Mouse (Mus musculus) liver, embryonic 16.5 days (tissue): ENCODE data around the gene Scamp5. TPM values are rescaled to one million over a fixed set of nuclear protein-coding genes. Genes with fewer than 3 reads are reported as not detected.

ENCODE experiments used
- ATAC-seq: fragments of 200-750 bp; cut with Nextera tagmentation; 2 replicates; pipeline ENCODE4 v1.8.0; 2017; ENCODE audit warnings: low read depth, mild to moderate bottlenecking, moderate number of reproducible peaks, moderate library complexity
- H3K27ac ChIP-seq: fragments of 300-500 bp; sonication (generic); 2 replicates; pipeline ENCODE4 v1.5.1; 2014; ENCODE audit warnings: mild to moderate bottlenecking, low read length
- H3K27me3 ChIP-seq: fragments of 300-500 bp; sonication (generic); 2 replicates; pipeline ENCODE4 v1.6.1; 2014; ENCODE audit warnings: low read depth, low read length, mixed read lengths; ENCODE audit not compliant: control insufficient read depth, insufficient read depth
- H3K36me3 ChIP-seq: fragments of 300-500 bp; sonication (generic); 2 replicates; pipeline ENCODE4 v1.6.1; 2014; ENCODE audit warnings: mild to moderate bottlenecking; ENCODE audit not compliant: control insufficient read depth, insufficient read depth
- H3K4me1 ChIP-seq: fragments of 300-500 bp; sonication (generic); 2 replicates; pipeline ENCODE4 v1.6.1; 2014; ENCODE audit warnings: low read depth, low read length, mixed read lengths; ENCODE audit not compliant: control insufficient read depth
- H3K4me2 ChIP-seq: fragments of 300-500 bp; sonication (generic); 2 replicates; pipeline ENCODE4 v1.6.1; 2014; ENCODE audit warnings: low read depth, low read length, mixed read lengths
- H3K4me3 ChIP-seq: fragments of 300-500 bp; sonication (generic); 2 replicates; pipeline ENCODE4 v1.5.1; 2014; ENCODE audit warnings: low read depth, mild to moderate bottlenecking, low read length
- H3K9ac ChIP-seq: fragments of 300-500 bp; sonication (generic); 2 replicates; pipeline ENCODE4 v1.6.1; 2014; ENCODE audit warnings: low read depth, low read length
- H3K9me3 ChIP-seq: fragments of 300-500 bp; sonication (generic); replicated peaks from 2 replicates; pipeline ENCODE4 v1.6.1; 2016; ENCODE audit warnings: low read length; ENCODE audit not compliant: control insufficient read depth
- WGBS: fragments of 180-500 bp; shearing (Covaris S2); extraction: QIAGEN DNeasy Blood & Tissue Kit; methylation state at CpG from one replicate; pipeline ENCODE4 v1.1.7; 2014; ENCODE audit not compliant: insufficient replicate concordance; 5-methylcytosine and 5-hydroxymethylcytosine counted together
- polyA plus RNA-seq: library from polyadenylated mRNA; unstranded; fragments of >200 nt; fragmentation: Nextera tagmentation; extraction: Ambion mirVana; gene quantifications from 2 replicates; pipeline ENCODE4 v1.2.1, GENCODE M21; 2015

Scamp5 gene
- polyA plus RNA-seq, 1 experiment from 2014 or later, result 7.8 TPM

GRCm38 (mm10) chr9:57467271-57467771, 539 bp downstream of the Scamp5 start:
- ATAC-seq, result 0 out of 2 replicates have a peak, but pooled peaks have one; percentile 33
- Histone ChIP-seq H3K4me2 (peak overlapping the region; percentile 65), H3K9ac (peak overlapping the region; percentile 52), H3K9me3 (no peaks in the 10 kb centered on the region), H3K4me3 (peak overlapping the region; percentile 65), H3K36me3 (no peaks in the 10 kb centered on the region), H3K27me3 (peaks cover 7% of the 10 kb centered on the region), H3K4me1 (peaks cover 5% of the 10 kb centered on the region), H3K27ac (no peak overlapping the region)
- 6% methylated on average over 18 of the region's 18 CpGs for WGBS

GRCm38 (mm10) chr9:57466101-57466500, 1.8 kb downstream of the Scamp5 start:
- Histone ChIP-seq H3K4me2 (no peak overlapping the region), H3K9ac (no peak overlapping the region), H3K27me3 (peaks cover 7% of the 10 kb centered on the region), H3K4me1 (peaks cover 5% of the 10 kb centered on the region), H3K9me3 (no peaks in the 10 kb centered on the region), H3K36me3 (no peaks in the 10 kb centered on the region), H3K27ac (no peak overlapping the region), H3K4me3 (no peak overlapping the region)
- WGBS, result 16% methylated on average over 3 of the region's 3 CpGs
- ATAC-seq, result peak; percentile 19; the same call in 1 of the 2 replicates

- Histone ChIP-seq H3K4me2 (no peak overlapping the region), H3K27me3 (peaks cover 7% of the 10 kb centered on the region), H3K36me3 (no peaks in the 10 kb centered on the region), H3K4me1 (peaks cover 5% of the 10 kb centered on the region), H3K9ac (no peak overlapping the region), H3K4me3 (no peak overlapping the region), H3K9me3 (no peaks in the 10 kb centered on the region), H3K27ac (no peak overlapping the region)
- 56% methylated on average over 6 of the region's 6 CpGs for WGBS
- ATAC-seq, result no peak
These were observed 5.0 kb downstream of the Scamp5 start for GRCm38 (mm10) chr9:57462866-57463265.

GRCm38 (mm10) chr9:57459707-57460106, 8.2 kb downstream of the Scamp5 start:
- H3K27me3 ChIP-seq, result no peaks in the 10 kb centered on the region
- H3K4me3 ChIP-seq, result no peak overlapping the region
- H3K9me3 ChIP-seq, result no peaks in the 10 kb centered on the region
- H3K4me2 ChIP-seq, result no peak overlapping the region
- no peak for ATAC-seq
- 83% methylated on average over 2 of the region's 2 CpGs for WGBS
- no peak overlapping the region for H3K27ac ChIP-seq
- H3K4me1 ChIP-seq, result no peaks in the 10 kb centered on the region
- no peaks in the 10 kb centered on the region for H3K36me3 ChIP-seq
- no peak overlapping the region for H3K9ac ChIP-seq

- no peak overlapping the region for H3K4me3 ChIP-seq
- 66% methylated on average over 4 of the region's 4 CpGs for WGBS
- no peaks in the 10 kb centered on the region for H3K27me3 ChIP-seq
- H3K4me1 ChIP-seq, result no peaks in the 10 kb centered on the region
- no peak overlapping the region for H3K27ac ChIP-seq
- H3K36me3 ChIP-seq, result no peaks in the 10 kb centered on the region
- no peak overlapping the region for H3K9ac ChIP-seq
- H3K4me2 ChIP-seq, result no peak overlapping the region
- ATAC-seq, result no peak
- no peaks in the 10 kb centered on the region for H3K9me3 ChIP-seq
These were observed 14.3 kb downstream of the Scamp5 start for GRCm38 (mm10) chr9:57453516-57453915.

GRCm38 (mm10) chr9:57452624-57453462, 15.0 kb downstream of the Scamp5 start:
- Histone ChIP-seq H3K9ac (no peak overlapping the region), H3K4me3 (no peak overlapping the region), H3K4me1 (no peaks in the 10 kb centered on the region), H3K27ac (no peak overlapping the region), H3K27me3 (no peaks in the 10 kb centered on the region), H3K4me2 (no peak overlapping the region), H3K9me3 (no peaks in the 10 kb centered on the region), H3K36me3 (no peaks in the 10 kb centered on the region)
- 53% methylated on average over 8 of the region's 8 CpGs for WGBS
- ATAC-seq, result no peak

GRCm38 (mm10) chr9:57449715-57450114, 18.1 kb downstream of the Scamp5 start:
- ATAC-seq, result no peak

GRCm38 (mm10) chr9:57440620-57441019, 27.2 kb downstream of the Scamp5 start:
- WGBS, result 85% methylated on average over 1 of the region's 1 CpGs
- no peak overlapping the region for H3K27ac ChIP-seq
- no peak for ATAC-seq
- no peak overlapping the region for H3K4me3 ChIP-seq
- H3K36me3 ChIP-seq, result peaks cover 2% of the 10 kb centered on the region; the same call in 1 of the 2 replicates
- peaks cover 9% of the 10 kb centered on the region for H3K4me1 ChIP-seq
- H3K4me2 ChIP-seq, result peak overlapping the region; percentile 70; the same call in 1 of the 2 replicates
- H3K9ac ChIP-seq, result no peak overlapping the region
- no peaks in the 10 kb centered on the region for H3K9me3 ChIP-seq
- no peaks in the 10 kb centered on the region for H3K27me3 ChIP-seq

More at GRCm38 (mm10) chr9:57449715-57450114, 18.1 kb downstream of the Scamp5 start:
- H3K4me3 ChIP-seq, result no peak overlapping the region
- WGBS, result 48% methylated on average over 1 of the region's 1 CpGs
- no peaks in the 10 kb centered on the region for H3K9me3 ChIP-seq
- H3K27me3 ChIP-seq, result no peaks in the 10 kb centered on the region
- H3K36me3 ChIP-seq, result no peaks in the 10 kb centered on the region
- H3K9ac ChIP-seq, result no peak overlapping the region
- no peak overlapping the region for H3K27ac ChIP-seq
- no peaks in the 10 kb centered on the region for H3K4me1 ChIP-seq
- H3K4me2 ChIP-seq, result no peak overlapping the region
